Mouse (Mus musculus) ES-E14 (cell line): ENCODE results near the gene Rlbp1. TPM values are rescaled to one million over a fixed set of nuclear protein-coding genes. Genes with fewer than 3 reads are reported as not detected.
A peak's percentile ranks its signal among the peaks of the same experiment; 100 is the strongest.

Experiments
- DNase-seq: peaks from one replicate; pipeline ENCODE4 v3.0.0-alpha.2; 2013; ENCODE audit warnings: low read depth, low spot score
- H3K27ac ChIP-seq: 2 replicates; pipeline ENCODE4 v1.5.1; 2012; ENCODE audit warnings: low read depth, mild to moderate bottlenecking, low read length, moderate library complexity, mixed read lengths; ENCODE audit not compliant: poor library complexity, insufficient read depth, severe bottlenecking
- H3K36me3 ChIP-seq: 2 replicates; pipeline ENCODE4 v1.6.1; 2012; ENCODE audit warnings: mild to moderate bottlenecking, low read length, moderate library complexity, mixed read lengths; ENCODE audit not compliant: control insufficient read depth, poor library complexity, insufficient read depth, severe bottlenecking
- H3K4me1 ChIP-seq, 2 experiments: fragments of 150-350 bp in 1 of 2; sonication (generic) in 1 of 2; 2 replicates each; pipeline ENCODE4 v1.6.1; 2012; ENCODE audit warnings: low read length in 2 of 2, mild to moderate bottlenecking in 1 of 2, mixed read lengths in 1 of 2; ENCODE audit not compliant: control insufficient read depth in 2 of 2, insufficient read depth in 2 of 2, poor library complexity in 1 of 2
- H3K4me3 ChIP-seq, 2 experiments: fragments of 150-350 bp in 1 of 2; sonication (generic) in 1 of 2; 2 replicates each; pipeline ENCODE4 v1.5.1; 2012; ENCODE audit warnings: low read length in 2 of 2, low read depth in 1 of 2, mild to moderate bottlenecking in 1 of 2, mixed read lengths in 1 of 2; ENCODE audit not compliant: insufficient read depth in 1 of 2, poor library complexity in 1 of 2, severe bottlenecking in 1 of 2
- H3K9ac ChIP-seq: 2 replicates; pipeline ENCODE4 v1.6.1; 2012; ENCODE audit warnings: low read depth, mild to moderate bottlenecking, low read length, mixed read lengths; ENCODE audit not compliant: poor library complexity, insufficient read depth, severe bottlenecking
- H3K9me3 ChIP-seq: fragments of 150-350 bp; sonication (generic); 2 replicates; pipeline ENCODE4 v1.6.1; 2012; ENCODE audit warnings: low read depth, mild to moderate bottlenecking, low read length; ENCODE audit not compliant: control insufficient read depth, insufficient read depth
- CHD2 ChIP-seq: IDR thresholded peaks from 2 replicates; pipeline ENCODE4 v1.6.1; 2014; ENCODE audit warnings: mild to moderate bottlenecking, low read depth, low read length, inconsistent platforms
- HCFC1 ChIP-seq: IDR thresholded peaks from 2 replicates; pipeline ENCODE4 v1.6.1; 2012; ENCODE audit warnings: low read length, inconsistent platforms, borderline replicate concordance; ENCODE audit not compliant: insufficient read depth
- MAFK ChIP-seq: IDR thresholded peaks from 2 replicates; pipeline ENCODE4 v1.6.1; 2014; ENCODE audit warnings: mild to moderate bottlenecking, low read depth, low read length, inconsistent platforms; ENCODE audit not compliant: insufficient read depth
- ZC3H11A ChIP-seq: IDR thresholded peaks from 2 replicates; pipeline ENCODE4 v1.6.1; 2012; ENCODE audit warnings: low read depth, mild to moderate bottlenecking, inconsistent platforms, low read length, borderline replicate concordance
- ZNF384 ChIP-seq: IDR thresholded peaks from 2 replicates; pipeline ENCODE4 v1.6.1; 2012; ENCODE audit warnings: low read depth, low read length, inconsistent platforms
- in situ Hi-C, 2 experiments: fragments of 600-800 bp; cut with MboI; formaldehyde crosslinking; loops; one replicate each; pipeline ENCODE4 v1.15.1; 2025; ENCODE audit warnings: low sequenced_read_pairs in 2 of 2, inconsistent platforms in 1 of 2; ENCODE audit not compliant: unreplicated experiment in 2 of 2
- total RNA-seq: library from RNA; depleted of rRNA; stranded (reverse); fragments of 300-350 nt; gene quantifications from 2 replicates; pipeline ENCODE4 v1.2.3, GENCODE M21; 2012

The Rlbp1 gene
- total RNA-seq, 1 experiment: 5.9 TPM

- TF ChIP-seq ZC3H11A (no peak), MAFK (peak; percentile 53), ZNF384 (no peak)
These were observed 1.9 kb upstream of the Rlbp1 start for GRCm38 (mm10) chr7:79388671-79389206.

DNA sequence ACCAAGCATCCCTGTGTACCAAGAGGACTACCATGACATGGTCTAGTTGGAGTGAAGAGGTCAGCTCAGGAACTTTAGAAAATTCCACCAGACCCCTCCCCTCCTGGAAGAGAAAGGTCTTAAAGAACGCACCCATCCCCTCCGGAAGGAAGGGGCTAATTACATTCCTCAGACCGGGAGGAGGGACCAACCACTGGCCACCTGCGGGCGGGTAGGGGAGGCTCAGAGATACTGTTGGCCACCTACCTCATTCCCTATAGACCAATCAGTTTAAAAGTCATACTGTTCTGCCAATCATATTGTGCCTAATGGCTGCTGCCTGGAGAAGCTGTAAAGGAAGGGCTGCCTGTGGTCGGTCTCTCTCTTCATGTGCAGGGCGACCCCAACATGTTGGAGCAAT, 1.1 kb upstream of the Rlbp1 start:
- no peaks in the 10 kb centered on the region for H3K9me3 ChIP-seq

More at GRCm38 (mm10) chr7:79388671-79389206, 1.9 kb upstream of the Rlbp1 start:
- Histone ChIP-seq H3K36me3 (no peaks in the 10 kb centered on the region), H3K4me3 (peak overlapping the region; percentile 5 to 55; a peak in 2 of 4 replicates), H3K4me1 (peaks cover 19 to 22% of the 10 kb centered on the region in 2 experiments), H3K9me3 (no peaks in the 10 kb centered on the region), H3K27ac (peak overlapping the region; percentile 68), H3K9ac (peak overlapping the region; percentile 7; the same call in 1 of the 2 replicates)
- DNase-seq: no peak
- in situ Hi-C loops: no loop called here

DNA sequence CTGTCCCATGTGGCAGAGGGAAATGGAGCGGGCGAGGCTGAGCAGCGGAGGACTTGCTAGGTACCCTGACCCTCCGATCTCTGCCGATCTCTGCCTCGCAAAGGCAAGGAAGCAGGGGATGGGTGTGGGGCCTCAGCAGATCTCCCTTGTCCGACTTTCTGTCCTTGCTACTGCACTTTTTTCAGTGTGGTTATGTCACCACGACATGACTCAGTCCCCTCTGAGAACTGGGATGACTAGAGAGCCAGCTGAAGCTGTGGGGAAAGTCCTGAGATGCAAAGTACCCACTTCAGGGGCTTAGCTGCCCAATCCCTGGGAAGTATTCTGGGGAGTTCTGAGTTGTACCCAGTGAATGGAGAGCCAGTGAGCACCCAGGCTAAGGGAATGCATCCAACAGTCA, 292 bp upstream of the Rlbp1 start:
- in situ Hi-C loops: no loop called here
- peaks cover 17 to 22% of the 10 kb centered on the region in 2 experiments for H3K4me1 ChIP-seq
- peak overlapping the region in 1 of 2 experiments; percentile 45; a peak in 2 of 4 replicates for H3K4me3 ChIP-seq
- H3K9ac ChIP-seq: peak overlapping the region; percentile 54; the same call in 1 of the 2 replicates
- no peaks in the 10 kb centered on the region for H3K9me3 ChIP-seq
- H3K36me3 ChIP-seq: no peaks in the 10 kb centered on the region
- DNase-seq: no peak
- TF ChIP-seq ZC3H11A (no peak), HCFC1 (no peak), CHD2 (no peak)
- peak overlapping the region; percentile 26; the same call in 1 of the 2 replicates for H3K27ac ChIP-seq

More for the DNA sequence above, 1.1 kb upstream of the Rlbp1 start:
- H3K4me1 ChIP-seq: peaks cover 17 to 22% of the 10 kb centered on the region in 2 experiments
- in situ Hi-C loops: no loop called here
- H3K36me3 ChIP-seq: no peaks in the 10 kb centered on the region
- TF ChIP-seq ZNF384: no peak
- TF ChIP-seq CHD2: no peak
- no peak for TF ChIP-seq ZC3H11A
- no peak for TF ChIP-seq MAFK
- no peak for TF ChIP-seq HCFC1
- no peak for DNase-seq
- H3K9ac ChIP-seq: peak overlapping the region; percentile 82
- peak overlapping the region; percentile 55 to 61 for H3K4me3 ChIP-seq
- H3K27ac ChIP-seq: peak overlapping the region; percentile 90

DNA sequence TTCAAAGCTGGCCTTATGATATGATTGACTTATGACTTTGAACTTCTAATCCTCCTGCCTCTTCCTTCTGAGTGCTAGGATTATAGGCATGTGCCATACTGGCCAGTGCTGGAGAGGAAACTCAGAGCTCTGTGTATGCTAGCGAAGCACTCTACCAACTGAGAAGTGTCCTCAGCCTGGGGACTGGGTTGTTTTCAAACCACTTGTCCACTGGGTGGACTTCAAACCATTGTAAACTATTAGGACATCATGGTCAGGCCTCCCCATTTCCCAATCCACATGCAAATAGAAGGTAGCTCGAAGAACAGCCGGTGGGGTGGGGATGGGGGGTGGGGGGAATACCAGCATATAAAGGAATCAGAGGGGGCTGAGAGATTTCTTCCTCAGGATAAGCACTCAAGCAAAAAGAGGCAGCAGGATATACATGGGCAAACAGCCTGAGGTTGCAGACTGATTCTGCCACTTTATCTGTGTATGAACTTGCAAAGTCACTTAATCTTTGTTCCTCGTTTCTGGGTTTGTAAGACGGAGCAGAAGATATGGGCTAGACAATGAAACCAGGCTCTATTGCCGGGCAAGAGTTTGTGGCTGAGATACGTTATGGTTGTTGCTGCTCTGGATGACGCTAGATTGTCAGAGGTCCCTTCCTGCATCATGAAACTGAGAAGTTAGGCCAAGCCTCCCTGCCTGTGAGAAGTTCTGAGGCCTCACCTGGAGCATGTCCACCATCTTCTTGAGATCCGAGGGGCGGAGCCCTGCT, 10.2 kb downstream of the Rlbp1 start:
- H3K4me1 ChIP-seq: peaks cover 0 to 5% of the 10 kb centered on the region in 2 experiments; a peak in 1 of 4 replicates
- no peaks in the 10 kb centered on the region for H3K9me3 ChIP-seq
- H3K9ac ChIP-seq: no peak overlapping the region
- no peak overlapping the region for H3K27ac ChIP-seq
- TF ChIP-seq CHD2 (no peak), ZC3H11A (no peak), ZNF384 (no peak)
- no peak overlapping the region for H3K4me3 ChIP-seq
- H3K36me3 ChIP-seq: no peaks in the 10 kb centered on the region
- DNase-seq: no peak
- in situ Hi-C loops: no loop called here
